Mouse (Mus musculus) testis, adult 2 months (tissue): ENCODE data around the gene AC131692.1. TPM values are rescaled to one million over a fixed set of nuclear protein-coding genes. Genes with fewer than 3 reads are reported as not detected.

Source experiments
- H3K27ac ChIP-seq: fragments of 200-500 bp; 2 replicates; pipeline ENCODE4 v1.5.1; 2012; ENCODE audit warnings: low read depth, low read length; ENCODE audit not compliant: control insufficient read depth, insufficient read depth
- H3K27me3 ChIP-seq: fragments of 200-500 bp; 2 replicates; pipeline ENCODE4 v1.6.1; 2012; ENCODE audit warnings: mild to moderate bottlenecking, low read length, moderate library complexity; ENCODE audit not compliant: control insufficient read depth, insufficient read depth
- H3K36me3 ChIP-seq: fragments of 200-500 bp; 2 replicates; pipeline ENCODE4 v1.6.1; 2012; ENCODE audit warnings: mild to moderate bottlenecking, low read length; ENCODE audit not compliant: control insufficient read depth, insufficient read depth
- H3K4me1 ChIP-seq: fragments of 200-500 bp; 2 replicates; pipeline ENCODE4 v1.6.1; 2012; ENCODE audit warnings: low read length; ENCODE audit not compliant: control insufficient read depth, insufficient read depth
- H3K4me3 ChIP-seq: fragments of 200-500 bp; 2 replicates; pipeline ENCODE4 v1.5.1; 2012; ENCODE audit warnings: low read depth, mild to moderate bottlenecking, low read length, moderate library complexity, mixed read lengths; ENCODE audit not compliant: control insufficient read depth
- CTCF ChIP-seq: fragments of 200-500 bp; IDR thresholded peaks from 2 replicates; pipeline ENCODE4 v1.5.1; 2012; ENCODE audit warnings: low read depth, mild to moderate bottlenecking, inconsistent platforms, low read length, moderate library complexity; ENCODE audit not compliant: control insufficient read depth, insufficient read depth, insufficient replicate concordance
- POLR2A ChIP-seq: fragments of 200-500 bp; IDR thresholded peaks from 2 replicates; pipeline ENCODE4 v1.6.1; 2012; ENCODE audit warnings: low read depth, mild to moderate bottlenecking, inconsistent platforms, low read length, moderate library complexity; ENCODE audit not compliant: control insufficient read depth
- polyA plus RNA-seq: library from polyadenylated mRNA; depleted of rRNA; stranded (reverse); fragments of >200 nt; gene quantifications from 2 replicates; pipeline ENCODE4 v1.2.3, GENCODE M21; 2012; rRNA removed

The AC131692.1 gene
- 78.6 and 90.7 TPM in 2 replicates for polyA plus RNA-seq

DNA sequence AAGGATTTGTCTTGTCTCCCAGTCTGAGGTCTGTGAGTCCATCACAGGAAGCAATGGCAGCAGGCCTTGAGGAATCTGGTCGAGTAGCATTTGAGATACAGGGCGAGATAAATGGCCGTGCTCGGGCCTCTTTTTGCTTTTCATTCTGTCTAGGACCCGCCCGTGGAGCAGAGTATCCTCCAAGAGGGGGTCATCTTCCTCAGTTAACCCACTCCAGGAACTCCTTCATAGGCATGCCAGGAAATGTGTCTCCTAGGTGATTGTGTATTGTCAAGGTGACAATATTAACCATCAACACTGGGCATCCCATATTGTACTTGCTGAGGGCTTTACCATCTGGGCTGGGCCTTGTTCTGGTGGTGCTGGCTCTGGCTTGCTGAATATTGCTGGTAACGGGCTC is at the start of gene AC131692.1:
AC131692.1 (plus strand) TSS at position 301 of the 400 bp plus-strand sequence.
- TF ChIP-seq POLR2A (no peak), CTCF (no peak)
- no peaks in the 10 kb centered on the region for H3K4me1 ChIP-seq
- no peaks in the 10 kb centered on the region for H3K27me3 ChIP-seq
- peak within 1 kb of the TSS; percentile 79 for H3K4me3 ChIP-seq
- peak within 1 kb of the TSS; percentile 3; the same call in 1 of the 2 replicates for H3K27ac ChIP-seq
- H3K36me3 ChIP-seq: peaks cover 6% of the 10 kb centered on the region

DNA sequence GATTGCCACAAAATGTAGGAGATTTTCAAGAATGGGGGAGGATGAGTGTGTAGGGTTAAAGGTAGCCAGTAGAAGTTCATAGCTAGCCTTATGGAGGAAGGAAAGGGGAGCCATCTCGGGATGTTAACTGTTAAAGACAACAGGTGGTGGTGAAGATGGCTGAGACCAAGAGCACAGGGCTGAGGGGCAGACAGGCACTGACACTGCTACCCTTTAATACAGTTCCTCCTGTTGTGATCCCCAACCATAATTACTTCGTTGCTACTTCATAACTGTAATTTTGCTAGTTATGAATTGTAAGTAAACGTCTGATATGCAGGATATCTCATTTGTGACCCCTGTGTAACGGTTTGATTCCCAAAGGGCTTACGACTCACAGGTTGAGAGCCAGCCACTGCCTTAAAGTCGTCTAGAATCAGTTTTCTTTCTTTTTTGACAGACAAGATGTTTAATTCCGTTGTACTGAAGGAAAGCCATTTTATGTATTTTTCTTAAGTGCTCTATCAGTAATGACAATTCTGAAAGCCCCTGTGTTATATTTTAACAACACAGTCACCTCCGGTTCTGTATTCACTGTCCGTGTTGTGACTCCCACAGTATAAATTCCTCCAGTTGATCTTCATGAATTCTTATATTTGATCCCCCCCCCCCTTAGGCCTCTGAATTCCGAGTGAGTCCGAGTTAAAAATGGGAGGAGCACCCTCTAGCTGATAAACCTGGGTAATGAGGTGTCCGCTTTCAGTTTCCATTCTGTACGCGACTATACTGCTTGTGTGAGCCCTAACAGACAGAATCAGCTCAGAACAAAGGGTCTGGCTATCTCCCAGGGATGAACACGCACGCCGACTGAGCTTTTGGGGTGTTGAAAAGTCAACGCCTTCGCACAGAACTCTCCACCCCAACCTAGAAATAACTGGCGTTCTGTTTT is 48.6 kb upstream of the AC131692.1 start:
- 0 out of 2 replicates have a peak, but pooled peaks cover 2% of the 10 kb centered on the region for H3K36me3 ChIP-seq
- H3K4me1 ChIP-seq: peaks cover 5% of the 10 kb centered on the region
- TF ChIP-seq POLR2A (no peak; the same call in 1 of the 2 replicates), CTCF (no peak)
- H3K27me3 ChIP-seq: no peaks in the 10 kb centered on the region
- H3K4me3 ChIP-seq: peak overlapping the region; percentile 88
- H3K27ac ChIP-seq: peak overlapping the region; percentile 91

DNA sequence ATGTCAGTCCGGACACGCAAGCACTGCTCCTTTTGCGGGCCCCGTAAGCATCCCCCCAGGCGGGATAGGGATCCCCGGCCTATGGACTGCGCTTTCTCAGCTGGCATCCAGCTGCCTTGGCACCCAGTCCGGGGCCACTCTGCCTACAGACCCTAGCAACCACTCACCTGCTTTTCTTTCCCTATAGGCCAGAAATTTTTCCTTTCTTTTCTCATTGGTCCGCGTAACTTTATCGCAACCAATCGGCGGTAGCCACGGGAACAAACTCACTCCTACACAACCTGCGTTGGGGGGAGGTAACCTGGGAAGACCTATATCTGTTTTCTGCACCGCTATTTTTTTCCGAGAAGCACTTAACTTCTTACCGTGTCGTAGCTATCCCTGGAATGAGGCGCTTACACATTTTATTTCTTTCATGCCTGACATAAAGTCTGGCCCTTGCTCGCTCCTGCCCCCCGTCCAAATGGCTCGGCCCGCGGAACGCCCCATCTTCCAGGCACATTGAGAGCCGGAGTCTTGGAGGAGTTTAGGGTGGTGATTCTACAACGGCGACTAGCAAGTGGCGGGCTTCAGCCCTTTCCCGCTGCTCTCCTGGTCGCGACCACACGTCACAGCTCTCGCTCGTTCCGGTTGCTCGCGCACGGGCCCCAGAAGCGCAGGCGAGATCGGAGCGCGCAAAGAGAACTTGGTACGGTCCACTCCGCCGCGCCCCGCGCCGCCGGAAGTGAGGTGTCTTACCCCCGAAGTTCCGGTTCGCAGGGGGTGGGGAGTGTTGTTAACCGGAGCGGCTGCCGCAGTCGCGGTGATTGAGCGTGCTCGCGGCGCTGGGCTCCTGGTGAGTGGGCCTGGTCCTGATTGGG is 47.7 kb upstream of the AC131692.1 start, which contains the start of gene Syvn1:
Syvn1 (plus strand) TSS at position 283 of the 860 bp plus-strand sequence.
- Histone ChIP-seq H3K4me3 (peak within 1 kb of the TSS; percentile 88), H3K27me3 (no peaks in the 10 kb centered on the region), H3K27ac (peak within 1 kb of the TSS; percentile 91), H3K36me3 (peaks cover 2% of the 10 kb centered on the region; the same call in 1 of the 2 replicates), H3K4me1 (peaks cover 5% of the 10 kb centered on the region)
- TF ChIP-seq CTCF: no peak
- TF ChIP-seq POLR2A: peak; percentile 95

- Histone ChIP-seq H3K36me3 (peaks cover 2% of the 10 kb centered on the region), H3K27ac (peak overlapping the region; percentile 91), H3K4me3 (peak overlapping the region; percentile 88), H3K27me3 (no peaks in the 10 kb centered on the region), H3K4me1 (peaks cover 5% of the 10 kb centered on the region)
- TF ChIP-seq POLR2A (no peak), CTCF (no peak)
Measured at GRCm38 (mm10) chr19:6047154-6047898, 46.9 kb upstream of the AC131692.1 start.

DNA sequence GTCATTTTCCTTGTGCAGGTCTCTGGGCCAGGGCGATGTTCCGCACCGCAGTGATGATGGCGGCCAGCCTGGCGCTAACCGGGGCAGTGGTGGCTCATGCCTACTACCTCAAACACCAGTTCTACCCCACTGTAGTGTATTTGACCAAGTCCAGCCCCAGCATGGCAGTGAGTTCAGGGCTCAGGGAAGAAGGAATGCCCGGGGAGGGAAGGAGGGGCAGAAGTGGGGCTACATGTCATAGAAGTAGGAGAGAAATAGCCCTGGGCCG is 46.4 kb upstream of the AC131692.1 start:
- TF ChIP-seq POLR2A: no peak
- TF ChIP-seq CTCF: no peak
- no peaks in the 10 kb centered on the region for H3K27me3 ChIP-seq
- H3K4me1 ChIP-seq: peaks cover 5% of the 10 kb centered on the region
- H3K27ac ChIP-seq: peak overlapping the region; percentile 41; the same call in 1 of the 2 replicates
- peak overlapping the region; percentile 88 for H3K4me3 ChIP-seq
- H3K36me3 ChIP-seq: peaks cover 2% of the 10 kb centered on the region

DNA sequence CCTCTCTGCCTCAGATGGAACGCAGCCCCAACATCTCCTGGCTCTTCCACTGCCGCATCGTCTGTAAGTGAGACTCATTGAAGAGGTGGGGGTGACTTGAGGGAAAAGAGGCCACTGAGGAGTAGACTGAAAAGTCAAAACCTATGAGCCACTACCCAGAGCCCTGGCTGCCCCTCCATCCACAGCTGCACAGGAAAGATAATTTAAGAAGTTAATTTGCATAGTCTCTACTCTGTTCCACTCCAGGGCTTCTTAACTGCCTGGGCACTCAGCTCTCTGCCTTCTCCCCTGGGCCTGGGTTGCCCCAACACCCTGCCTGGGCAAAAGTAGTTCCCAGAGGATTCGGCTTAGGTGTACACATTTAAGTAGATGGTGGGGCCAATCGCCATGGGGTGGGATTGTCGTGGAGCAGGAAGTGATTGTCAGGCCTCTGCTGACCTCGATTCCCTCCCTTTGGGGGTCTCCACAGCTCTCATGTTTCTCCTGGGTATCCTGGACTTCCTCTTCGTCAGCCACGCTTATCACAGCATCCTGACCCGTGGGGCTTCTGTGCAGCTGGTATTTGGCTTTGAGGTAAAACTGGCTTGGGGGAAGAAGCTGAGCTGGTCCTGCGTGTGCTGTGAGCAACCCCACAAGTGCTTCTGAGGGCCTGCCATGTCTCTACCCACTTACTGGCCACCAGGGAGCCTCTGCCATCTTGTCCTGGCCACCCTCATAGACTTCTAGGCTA is 45.4 kb upstream of the AC131692.1 start:
- TF ChIP-seq CTCF (peak; percentile 4; the same call in 1 of the 2 replicates), POLR2A (no peak)
- H3K27ac ChIP-seq: no peak overlapping the region
- no peaks in the 10 kb centered on the region for H3K27me3 ChIP-seq
- H3K4me1 ChIP-seq: peaks cover 5% of the 10 kb centered on the region
- H3K36me3 ChIP-seq: peaks cover 2% of the 10 kb centered on the region
- H3K4me3 ChIP-seq: no peak overlapping the region
